Mouse (Mus musculus) bone marrow macrophage, adult 2 months (primary cell): ENCODE measurements around the gene Heyl.

Experiments
- CTCF ChIP-seq: IDR thresholded peaks from 2 replicates; pipeline ENCODE4 v1.5.1; 2012; ENCODE audit warnings: low read depth, mild to moderate bottlenecking, low read length, moderate library complexity
- POLR2A ChIP-seq: IDR thresholded peaks from 2 replicates; pipeline ENCODE4 v1.6.1; 2012; ENCODE audit warnings: mild to moderate bottlenecking, low read depth, low read length, borderline replicate concordance

DNA sequence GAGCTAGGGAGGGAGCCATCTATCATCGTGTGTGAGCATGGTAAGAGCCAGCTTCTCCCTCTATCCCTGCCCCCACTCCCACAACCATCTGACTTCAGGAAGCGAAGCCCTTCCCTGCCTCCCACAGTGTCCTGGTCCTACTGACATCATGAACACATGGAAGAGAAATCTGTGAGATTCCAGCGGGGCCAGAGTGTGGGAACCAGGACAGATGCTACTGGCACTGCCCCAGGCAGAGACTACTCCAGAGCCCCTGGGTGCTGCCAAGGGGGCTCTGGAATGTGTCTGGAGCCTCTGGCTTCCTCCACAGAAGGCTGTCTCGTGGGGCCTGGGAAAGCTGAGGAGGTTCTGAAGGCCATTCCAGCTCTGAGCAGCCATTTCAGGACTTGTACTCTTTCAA lies 5.6 kb upstream of the Heyl start:
- TF ChIP-seq CTCF: no peak
- no peak for TF ChIP-seq POLR2A
